Mouse (Mus musculus) intestine, embryonic 15.5 days (tissue): ENCODE measurements around the gene Cptp. TPM values are rescaled to one million over a fixed set of nuclear protein-coding genes. Genes with fewer than 3 reads are reported as not detected.

ENCODE experiments used
- ATAC-seq: fragments of 200-750 bp; cut with Nextera tagmentation; 2 replicates; pipeline ENCODE4 v1.8.0; 2017; ENCODE audit warnings: moderate TSS enrichment, moderate library complexity
- H3K27ac ChIP-seq: fragments of 300-500 bp; sonication (generic); 2 replicates; pipeline ENCODE4 v1.5.1; 2015; ENCODE audit warnings: mild to moderate bottlenecking, inconsistent platforms
- H3K27me3 ChIP-seq: fragments of 300-500 bp; sonication (generic); replicated peaks from 2 replicates; pipeline ENCODE4 v1.6.1; 2015; ENCODE audit warnings: inconsistent platforms
- H3K36me3 ChIP-seq: fragments of 300-500 bp; sonication (generic); 2 replicates; pipeline ENCODE4 v1.6.1; 2015; ENCODE audit warnings: inconsistent platforms
- H3K4me1 ChIP-seq: fragments of 300-500 bp; sonication (generic); replicated peaks from 2 replicates; pipeline ENCODE4 v1.6.1; 2015; ENCODE audit warnings: inconsistent platforms
- H3K4me2 ChIP-seq: fragments of 300-500 bp; sonication (generic); replicated peaks from 2 replicates; pipeline ENCODE4 v1.6.1; 2015; ENCODE audit warnings: mild to moderate bottlenecking, inconsistent platforms
- H3K4me3 ChIP-seq: fragments of 300-500 bp; sonication (generic); replicated peaks from 2 replicates; pipeline ENCODE4 v1.5.1; 2015; ENCODE audit warnings: inconsistent platforms
- H3K9ac ChIP-seq: fragments of 300-500 bp; sonication (generic); 2 replicates; pipeline ENCODE4 v1.6.1; 2015; ENCODE audit warnings: inconsistent platforms
- H3K9me3 ChIP-seq: fragments of 300-500 bp; sonication (generic); 2 replicates; pipeline ENCODE4 v1.6.1; 2016; ENCODE audit warnings: inconsistent platforms
- WGBS: fragments of 180-500 bp; shearing (Covaris S2); methylation state at CpG from one replicate; pipeline ENCODE4 v1.1.7; 2015; 5-methylcytosine and 5-hydroxymethylcytosine counted together
- polyA plus RNA-seq: library from polyadenylated mRNA; unstranded; fragments of >200 nt; fragmentation: Nextera tagmentation; extraction: Ambion mirVana; gene quantifications from 2 replicates; pipeline ENCODE4 v1.2.1, GENCODE M21; 2015

Cptp gene
- polyA plus RNA-seq, 1 experiment from 2014 or later: 20.6 TPM

DNA sequence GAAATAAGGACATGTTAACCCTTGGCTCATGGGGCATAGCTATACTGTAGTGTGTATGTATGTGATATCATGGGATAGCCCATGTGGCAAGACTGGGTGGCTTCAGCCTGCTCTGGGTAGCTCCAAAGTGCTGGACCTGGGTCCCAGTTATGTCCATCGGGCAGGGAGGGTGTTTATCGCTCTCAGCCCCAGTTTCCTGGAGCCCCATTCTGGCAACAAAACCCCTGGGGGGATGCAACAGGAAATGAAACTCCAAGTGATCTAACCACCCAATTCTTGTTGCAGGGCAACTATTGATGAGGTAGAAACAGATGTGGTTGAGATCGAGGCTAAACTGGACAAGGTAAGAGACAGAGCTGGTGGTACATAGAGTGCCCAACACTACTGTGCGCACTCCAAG, 26.6 kb upstream of the Cptp start:
- Histone ChIP-seq H3K9ac (no peak overlapping the region), H3K27me3 (no peaks in the 10 kb centered on the region), H3K9me3 (no peaks in the 10 kb centered on the region), H3K4me3 (no peak overlapping the region), H3K4me1 (peaks cover 34% of the 10 kb centered on the region), H3K27ac (no peak overlapping the region), H3K4me2 (no peak overlapping the region), H3K36me3 (peaks cover 3% of the 10 kb centered on the region; the same call in 1 of the 2 replicates)
- WGBS: 92% methylated on average over 4 of the region's 4 CpGs
- ATAC-seq: no peak

- peaks cover 40% of the 10 kb centered on the region for H3K4me1 ChIP-seq
- H3K27ac ChIP-seq: peak overlapping the region; percentile 64
- H3K4me3 ChIP-seq: no peak overlapping the region
- ATAC-seq: no peak
- WGBS: 35% methylated on average over 6 of the region's 6 CpGs
- H3K4me2 ChIP-seq: peak overlapping the region; percentile 49
- no peaks in the 10 kb centered on the region for H3K27me3 ChIP-seq
- H3K9me3 ChIP-seq: no peaks in the 10 kb centered on the region
- peaks cover 3% of the 10 kb centered on the region; the same call in 1 of the 2 replicates for H3K36me3 ChIP-seq
- H3K9ac ChIP-seq: peak overlapping the region; percentile 26; the same call in 1 of the 2 replicates
These were observed 26.0 kb upstream of the Cptp start for GRCm38 (mm10) chr4:155895216-155895615.

GRCm38 (mm10) chr4:155894311-155894881, 25.2 kb upstream of the Cptp start:
- Histone ChIP-seq H3K4me3 (peak overlapping the region; percentile 14; the same call in 1 of the 2 replicates), H3K4me1 (peaks cover 42% of the 10 kb centered on the region), H3K9ac (0 out of 2 replicates have a peak overlapping the region, but pooled peaks have one; percentile 26), H3K27me3 (no peaks in the 10 kb centered on the region), H3K36me3 (peaks cover 1% of the 10 kb centered on the region; the same call in 1 of the 2 replicates), H3K27ac (peak overlapping the region; percentile 64), H3K9me3 (no peaks in the 10 kb centered on the region), H3K4me2 (peak overlapping the region; percentile 49)
- ATAC-seq: no peak
- 24% methylated on average over 8 of the region's 8 CpGs for WGBS

- Histone ChIP-seq H3K36me3 (peaks cover 6% of the 10 kb centered on the region), H3K4me1 (peaks cover 42% of the 10 kb centered on the region), H3K9ac (no peak overlapping the region), H3K27ac (no peak overlapping the region), H3K4me2 (peak overlapping the region; percentile 96), H3K9me3 (no peaks in the 10 kb centered on the region), H3K27me3 (no peaks in the 10 kb centered on the region), H3K4me3 (peak overlapping the region; percentile 94)
- WGBS: 72% methylated on average over 8 of the region's 8 CpGs
- ATAC-seq: no peak
These were observed 24.0 kb upstream of the Cptp start for GRCm38 (mm10) chr4:155893212-155893690.

- Histone ChIP-seq H3K9ac (peak overlapping the region; percentile 87), H3K36me3 (peaks cover 11% of the 10 kb centered on the region), H3K4me1 (peaks cover 42% of the 10 kb centered on the region), H3K27me3 (no peaks in the 10 kb centered on the region), H3K4me3 (peak overlapping the region; percentile 94), H3K27ac (peak overlapping the region; percentile 99), H3K4me2 (peak overlapping the region; percentile 96), H3K9me3 (no peaks in the 10 kb centered on the region)
- WGBS: 5% methylated on average over 37 of the region's 37 CpGs
- peak; percentile 37 for ATAC-seq
These were observed 23.4 kb upstream of the Cptp start for GRCm38 (mm10) chr4:155892438-155893211.

- Histone ChIP-seq H3K4me1 (peaks cover 42% of the 10 kb centered on the region), H3K4me2 (peak overlapping the region; percentile 96), H3K27me3 (no peaks in the 10 kb centered on the region), H3K9ac (peak overlapping the region; percentile 87), H3K36me3 (peaks cover 17% of the 10 kb centered on the region), H3K4me3 (peak overlapping the region; percentile 94), H3K9me3 (no peaks in the 10 kb centered on the region), H3K27ac (peak overlapping the region; percentile 99)
- peak; percentile 94 for ATAC-seq
- WGBS: under 1% methylated on average over 56 of the region's 56 CpGs
These were observed 22.8 kb upstream of the Cptp start for GRCm38 (mm10) chr4:155892017-155892416.

DNA sequence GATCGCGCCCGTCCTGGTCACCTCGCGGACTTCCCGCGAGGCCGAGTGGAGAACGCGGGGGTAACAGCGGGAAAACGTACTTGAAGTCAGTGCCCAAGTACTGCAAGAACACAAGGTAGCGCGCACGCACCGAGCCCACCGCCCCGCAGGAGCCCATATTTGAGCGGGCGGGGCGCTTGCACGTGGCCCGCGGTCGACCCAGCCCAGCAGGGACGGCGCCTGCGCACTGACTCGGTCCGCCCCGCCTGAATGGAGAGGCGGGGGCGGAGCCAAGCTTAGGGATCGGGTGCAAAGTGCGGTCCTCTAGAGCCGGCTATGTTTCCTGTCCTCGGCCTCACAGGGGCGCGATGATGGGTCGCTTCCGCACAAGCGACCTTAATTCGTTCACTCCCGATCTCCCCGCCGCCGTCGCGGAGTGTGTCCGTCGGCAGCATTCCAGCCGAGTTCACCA, 22.3 kb upstream of the Cptp start, which contains the start of the genes Pusl1 and Acap3:
Pusl1 (minus strand) TSS at position 231 of the 451 bp plus-strand sequence.
Acap3 (plus strand) TSS at position 272 of the 451 bp plus-strand sequence.
- H3K9me3 ChIP-seq: no peaks in the 10 kb centered on the region
- peak within 1 kb of the TSS; percentile 94 for H3K4me3 ChIP-seq
- WGBS: under 1% methylated on average over 52 of the region's 52 CpGs
- peak within 1 kb of the TSS; percentile 87 for H3K9ac ChIP-seq
- H3K27me3 ChIP-seq: no peaks in the 10 kb centered on the region
- H3K36me3 ChIP-seq: peaks cover 21% of the 10 kb centered on the region
- peaks cover 42% of the 10 kb centered on the region for H3K4me1 ChIP-seq
- H3K4me2 ChIP-seq: peak within 1 kb of the TSS; percentile 96
- ATAC-seq: peak; percentile 92
- peak within 1 kb of the TSS; percentile 99 for H3K27ac ChIP-seq

DNA sequence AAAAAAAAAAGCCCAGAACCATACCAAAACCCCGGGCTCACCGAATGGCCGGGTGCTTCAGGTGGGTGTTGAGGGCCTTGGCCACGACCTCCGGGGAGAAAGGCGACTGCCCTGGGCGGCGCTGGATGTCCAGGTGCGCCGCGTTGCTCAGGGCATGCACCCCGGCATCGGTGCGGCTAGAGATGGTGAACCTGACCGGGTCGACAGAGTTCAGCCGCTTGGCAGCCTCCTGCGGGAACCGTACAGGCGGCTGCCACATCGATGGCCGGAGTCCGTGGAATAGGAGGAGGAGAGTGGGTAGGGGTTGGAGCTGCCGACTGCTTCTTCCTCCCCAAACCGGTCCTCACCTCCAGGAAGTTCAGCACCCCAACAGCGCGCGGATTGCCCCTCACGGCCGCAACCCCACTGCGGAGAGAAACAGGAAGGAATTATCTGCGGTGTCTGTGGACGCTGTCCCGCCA, 21.8 kb upstream of the Cptp start:
- no peaks in the 10 kb centered on the region for H3K27me3 ChIP-seq
- H3K27ac ChIP-seq: 0 out of 2 replicates have a peak overlapping the region, but pooled peaks have one; percentile 99
- H3K4me2 ChIP-seq: peak overlapping the region; percentile 96
- under 1% methylated on average over 34 of the region's 34 CpGs for WGBS
- H3K9ac ChIP-seq: peak overlapping the region; percentile 87
- peaks cover 24% of the 10 kb centered on the region for H3K36me3 ChIP-seq
- H3K4me3 ChIP-seq: peak overlapping the region; percentile 94
- H3K4me1 ChIP-seq: peaks cover 42% of the 10 kb centered on the region
- no peaks in the 10 kb centered on the region for H3K9me3 ChIP-seq
- peak; percentile 1; the same call in 1 of the 2 replicates for ATAC-seq

- Histone ChIP-seq H3K27me3 (no peaks in the 10 kb centered on the region), H3K4me2 (no peak overlapping the region), H3K4me3 (no peak overlapping the region), H3K27ac (no peak overlapping the region), H3K9ac (no peak overlapping the region), H3K4me1 (peaks cover 27% of the 10 kb centered on the region), H3K9me3 (no peaks in the 10 kb centered on the region), H3K36me3 (peaks cover 32% of the 10 kb centered on the region)
- 83% methylated on average over 5 of the region's 5 CpGs for WGBS
- no peak for ATAC-seq
These were observed 20.1 kb upstream of the Cptp start for GRCm38 (mm10) chr4:155889316-155889715.

GRCm38 (mm10) chr4:155888181-155888580, 18.9 kb upstream of the Cptp start:
- Histone ChIP-seq H3K27me3 (no peaks in the 10 kb centered on the region), H3K36me3 (peaks cover 32% of the 10 kb centered on the region), H3K27ac (no peak overlapping the region), H3K4me2 (no peak overlapping the region), H3K4me1 (peaks cover 17% of the 10 kb centered on the region), H3K9ac (no peak overlapping the region), H3K4me3 (no peak overlapping the region), H3K9me3 (no peaks in the 10 kb centered on the region)
- ATAC-seq: no peak
- 92% methylated on average over 9 of the region's 9 CpGs for WGBS

DNA sequence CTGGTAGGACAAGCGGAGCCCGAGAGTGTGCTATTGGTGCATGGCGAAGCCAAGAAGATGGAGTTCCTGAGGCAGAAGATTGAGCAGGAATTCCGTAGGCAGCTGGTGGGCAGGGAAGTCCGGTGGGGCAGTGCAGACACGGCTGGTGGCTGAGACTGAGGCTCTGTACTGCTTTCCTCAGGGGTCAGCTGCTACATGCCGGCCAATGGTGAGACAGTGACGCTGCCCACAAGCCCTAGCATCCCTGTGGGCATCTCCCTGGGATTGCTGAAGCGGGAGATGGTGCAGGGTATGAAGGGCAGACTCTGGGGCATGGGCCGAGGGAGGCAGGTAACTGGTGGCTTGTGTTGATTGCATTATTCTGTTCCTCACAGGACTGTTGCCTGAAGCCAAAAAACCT, 18.4 kb upstream of the Cptp start:
- H3K4me3 ChIP-seq: no peak overlapping the region
- no peak for ATAC-seq
- H3K4me1 ChIP-seq: peaks cover 12% of the 10 kb centered on the region
- H3K9me3 ChIP-seq: no peaks in the 10 kb centered on the region
- no peak overlapping the region for H3K9ac ChIP-seq
- H3K36me3 ChIP-seq: peaks cover 32% of the 10 kb centered on the region
- H3K4me2 ChIP-seq: no peak overlapping the region
- WGBS: 91% methylated on average over 10 of the region's 10 CpGs
- H3K27ac ChIP-seq: no peak overlapping the region
- no peaks in the 10 kb centered on the region for H3K27me3 ChIP-seq

GRCm38 (mm10) chr4:155886330-155886729, 17.1 kb upstream of the Cptp start:
- WGBS: 94% methylated on average over 5 of the region's 5 CpGs
- Histone ChIP-seq H3K4me3 (no peak overlapping the region), H3K36me3 (peaks cover 32% of the 10 kb centered on the region), H3K9ac (no peak overlapping the region), H3K9me3 (no peaks in the 10 kb centered on the region), H3K27ac (no peak overlapping the region), H3K4me2 (no peak overlapping the region), H3K4me1 (peaks cover 10% of the 10 kb centered on the region), H3K27me3 (no peaks in the 10 kb centered on the region)
- no peak for ATAC-seq
